Mouse (Mus musculus) liver, embryonic 18 days (tissue): ENCODE measurements around the gene 5730455P16Rik. TPM values are rescaled to one million over a fixed set of nuclear protein-coding genes. Genes with fewer than 3 reads are reported as not detected.

Source experiments
- polyA plus RNA-seq: library from polyadenylated mRNA; depleted of rRNA; stranded (reverse); fragments of >200 nt; gene quantifications from 2 replicates; pipeline ENCODE4 v1.2.3, GENCODE M21; 2012; rRNA removed

The 5730455P16Rik gene
- 2.4 and 2.6 TPM in 2 replicates for polyA plus RNA-seq

DNA sequence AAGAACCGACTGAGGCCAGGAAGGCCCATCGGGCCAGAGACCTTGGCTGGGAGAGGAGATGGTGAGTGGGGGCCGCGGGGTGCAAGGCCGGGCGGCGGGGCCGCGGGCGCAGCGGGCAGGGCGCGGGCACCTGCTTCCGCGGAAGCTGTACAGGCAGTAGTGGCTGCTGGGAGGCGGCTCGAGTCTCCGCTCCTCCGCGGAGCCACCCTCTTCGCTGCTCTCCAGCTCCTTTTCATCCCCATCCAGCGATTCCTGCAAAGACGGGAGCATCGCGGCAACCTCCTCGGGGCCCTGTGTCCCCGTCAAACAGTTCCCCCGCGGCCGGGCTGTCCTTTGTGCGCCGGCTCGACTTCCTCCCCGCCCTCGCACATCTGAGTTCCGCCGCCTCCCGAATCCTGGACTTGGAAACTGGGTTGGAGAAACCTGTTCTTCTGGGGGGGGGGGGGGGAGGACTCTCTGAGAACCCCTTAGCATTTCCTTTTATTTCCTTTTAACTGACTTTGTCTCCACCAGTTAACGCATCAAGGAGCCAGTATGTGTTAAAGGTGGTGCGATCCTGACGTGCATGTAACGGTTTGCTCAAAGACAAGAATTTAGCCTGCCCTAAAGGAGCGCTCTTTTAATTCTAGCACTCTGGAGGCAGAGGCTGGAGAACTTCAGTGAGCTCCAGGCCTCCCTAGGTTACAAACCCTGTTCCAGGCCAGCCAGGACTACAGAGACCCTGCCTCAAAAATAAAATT is at the start of gene 5730455P16Rik:
Gene 5730455P16Rik, minus strand, starts transcription at position 323 of the 740 bp plus-strand sequence.

DNA sequence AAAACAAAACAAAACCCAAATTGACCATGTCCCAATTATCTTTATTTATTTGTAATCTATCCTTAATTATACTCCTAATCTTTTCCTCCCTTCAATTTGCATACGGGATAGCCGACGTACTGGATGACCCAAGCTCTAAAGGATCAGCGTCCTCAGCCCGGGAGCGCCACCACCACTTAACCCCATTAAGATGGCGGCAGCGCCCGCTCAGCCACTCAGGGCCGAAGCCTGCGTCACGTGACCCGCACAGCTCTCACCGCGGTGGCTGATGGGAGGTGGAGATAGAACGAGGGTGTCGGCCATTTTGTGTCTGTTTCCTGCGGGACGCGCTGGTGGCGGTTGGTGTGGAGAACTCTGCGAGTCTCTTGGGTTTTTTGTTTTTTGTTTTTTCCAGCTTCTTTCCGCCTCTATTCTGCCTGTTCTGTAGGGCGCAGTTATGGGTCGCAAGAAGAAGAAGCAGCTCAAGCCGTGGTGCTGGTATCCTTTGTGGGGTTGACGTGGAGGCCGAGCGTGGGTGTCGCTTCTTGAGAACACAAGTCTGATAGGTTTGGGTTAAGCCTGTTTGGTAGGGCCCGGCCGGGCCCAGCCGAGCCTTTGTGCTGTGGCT is 5.3 kb upstream of the 5730455P16Rik start, which contains the start of gene Zfp207:
Gene Zfp207, plus strand, starts transcription at position 261 of the 607 bp plus-strand sequence.

Other genes starting within 250 kb of the 5730455P16Rik start
- 9.6 and 10.1 TPM in 2 replicates for gene Tefm, start 235.9 kb downstream of the 5730455P16Rik start, polyA plus RNA-seq
- gene Adap2, start 223.9 kb downstream of the 5730455P16Rik start, polyA plus RNA-seq = 6.1 and 6.7 TPM in 2 replicates
- gene Rnf135, start 194.2 kb downstream of the 5730455P16Rik start, polyA plus RNA-seq = 4.3 and 4.9 TPM in 2 replicates
- gene Rhot1, start 169.0 kb downstream of the 5730455P16Rik start, polyA plus RNA-seq = 13.4 and 16.4 TPM in 2 replicates
- gene Rhbdl3, start 77.1 kb downstream of the 5730455P16Rik start, polyA plus RNA-seq = 0.12 and 0.14 TPM in 2 replicates
- gene Zfp207, start 5.2 kb upstream of the 5730455P16Rik start, polyA plus RNA-seq = 69.8 and 74.5 TPM in 2 replicates
- 47.9 and 49.3 TPM in 2 replicates for gene Psmd11, start 50.6 kb upstream of the 5730455P16Rik start, polyA plus RNA-seq
- 0.93 and 1.1 TPM in 2 replicates for gene Cdk5r1, start 99.0 kb upstream of the 5730455P16Rik start, polyA plus RNA-seq